Mouse (Mus musculus) heart, adult 2 months (tissue): ENCODE data around the gene Cd22.

Source experiments
- EP300 ChIP-seq: fragments of 200-500 bp; IDR thresholded peaks from 2 replicates; pipeline ENCODE4 v1.6.1; 2011; ENCODE audit warnings: low read depth, low read length, control low read depth; ENCODE audit not compliant: insufficient read depth
- POLR2A ChIP-seq: fragments of 200-500 bp; IDR thresholded peaks from 2 replicates; pipeline ENCODE4 v1.6.1; 2011; ENCODE audit warnings: mild to moderate bottlenecking, low read depth, low read length, control low read depth; ENCODE audit not compliant: insufficient read depth

DNA sequence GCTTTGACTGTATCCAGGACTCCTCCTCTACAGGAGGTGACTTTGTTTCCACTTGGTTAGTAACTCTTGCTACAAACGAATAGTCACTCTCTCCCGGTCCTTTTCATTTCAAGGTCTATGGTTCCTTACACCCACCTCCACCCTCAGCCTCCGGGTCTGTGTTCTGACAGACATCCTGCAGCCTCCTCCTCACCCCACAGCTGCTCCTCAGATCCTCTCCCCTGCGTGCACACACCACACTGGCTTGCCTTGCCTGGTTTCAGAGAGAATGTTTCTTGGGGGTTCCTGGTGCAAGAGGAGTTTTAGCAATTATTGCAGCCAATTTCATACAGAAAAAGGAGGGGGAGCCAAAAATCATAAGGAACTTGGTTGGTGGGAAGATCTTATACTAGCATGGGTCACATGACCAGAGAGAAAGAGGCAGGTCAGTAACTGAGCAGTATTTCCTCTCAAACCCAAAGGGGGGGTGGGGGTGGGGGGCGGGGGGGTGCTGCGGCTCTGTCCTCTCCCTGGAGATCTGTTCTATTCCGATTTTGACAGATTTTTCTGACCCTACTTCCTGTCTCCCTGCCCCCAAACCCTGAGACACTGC, 59.2 kb downstream of the Cd22 start:
- TF ChIP-seq EP300 (no peak), POLR2A (no peak)
